Mouse (Mus musculus): ENCODE results near the gene Trhde.

Gene Trhde

GRCm38 (mm10) chr10:114802161-114802651 lies at the start of gene Trhde:
TSS of gene Trhde (minus strand) at chr10:114802307.
- no peak for DNase-seq (ENCODE audit: low spot score)

DNA sequence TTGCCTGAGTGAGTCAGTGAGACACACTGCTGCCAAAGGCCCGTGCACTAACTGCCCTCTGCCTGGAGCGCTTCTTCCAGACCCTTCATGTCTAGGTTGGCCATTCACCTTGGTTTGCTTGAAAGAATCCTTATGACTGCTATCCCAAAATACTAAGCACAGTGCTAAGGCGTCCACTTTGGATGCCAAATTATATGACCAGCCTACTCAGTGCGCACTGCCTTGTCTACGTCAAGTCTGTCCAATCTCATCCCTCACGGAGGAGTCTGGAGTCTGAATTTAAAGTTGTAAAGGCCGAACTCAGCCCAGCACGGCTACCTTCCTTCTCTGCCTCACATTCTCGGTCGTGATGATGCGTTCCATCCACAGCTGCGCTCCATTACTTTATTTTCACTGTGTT lies 39.9 kb upstream of the Trhde start:
- no peak for DNase-seq (ENCODE audit: low spot score)

DNA sequence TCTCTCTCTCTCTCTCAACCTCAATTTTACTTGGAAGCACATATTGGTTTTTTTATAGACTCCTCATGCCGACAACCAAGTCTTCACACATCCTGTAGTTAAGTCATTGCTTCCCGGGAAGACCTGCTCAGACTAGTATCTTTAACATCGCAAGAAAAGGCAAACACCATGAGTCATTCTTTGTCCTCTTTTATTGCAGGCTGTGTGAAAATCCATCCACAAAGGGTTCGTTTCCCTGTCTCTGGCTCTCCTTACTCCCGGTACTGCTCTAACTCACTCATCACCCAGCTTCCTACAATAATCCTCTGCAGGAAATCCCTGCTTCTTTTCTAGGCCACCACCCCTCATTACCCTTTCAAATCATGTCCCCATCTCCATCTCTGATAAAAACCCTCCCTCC lies 39.3 kb upstream of the Trhde start:
- no peak for DNase-seq (ENCODE audit: low spot score)

DNA sequence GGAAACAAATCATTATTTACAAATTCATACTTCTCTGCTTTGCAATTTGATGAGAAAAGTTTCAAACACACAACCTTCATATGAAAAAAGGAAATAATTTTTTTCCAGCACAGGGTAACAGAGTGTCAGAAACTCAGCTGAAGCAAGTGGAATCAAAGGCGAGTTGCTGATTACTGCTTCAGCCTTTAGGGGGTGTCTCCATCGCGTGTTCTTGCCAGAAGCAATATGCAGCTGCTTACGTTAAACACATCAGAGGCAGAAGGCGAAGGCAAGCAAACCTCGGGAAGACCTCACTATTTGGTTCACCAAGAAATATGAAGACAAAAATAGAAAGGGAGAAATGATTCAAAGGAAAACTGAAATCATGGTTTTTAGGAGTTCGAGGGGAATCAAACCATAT lies 29.2 kb upstream of the Trhde start:
- no peak for DNase-seq (ENCODE audit: low spot score)

GRCm38 (mm10) chr10:114808799-114809198 lies 6.7 kb upstream of the Trhde start:
- DNase-seq (ENCODE audit: low spot score): no peak

- no peak for DNase-seq (ENCODE audit: low spot score)
Measured at GRCm38 (mm10) chr10:114805884-114806283, 3.8 kb upstream of the Trhde start.

DNA sequence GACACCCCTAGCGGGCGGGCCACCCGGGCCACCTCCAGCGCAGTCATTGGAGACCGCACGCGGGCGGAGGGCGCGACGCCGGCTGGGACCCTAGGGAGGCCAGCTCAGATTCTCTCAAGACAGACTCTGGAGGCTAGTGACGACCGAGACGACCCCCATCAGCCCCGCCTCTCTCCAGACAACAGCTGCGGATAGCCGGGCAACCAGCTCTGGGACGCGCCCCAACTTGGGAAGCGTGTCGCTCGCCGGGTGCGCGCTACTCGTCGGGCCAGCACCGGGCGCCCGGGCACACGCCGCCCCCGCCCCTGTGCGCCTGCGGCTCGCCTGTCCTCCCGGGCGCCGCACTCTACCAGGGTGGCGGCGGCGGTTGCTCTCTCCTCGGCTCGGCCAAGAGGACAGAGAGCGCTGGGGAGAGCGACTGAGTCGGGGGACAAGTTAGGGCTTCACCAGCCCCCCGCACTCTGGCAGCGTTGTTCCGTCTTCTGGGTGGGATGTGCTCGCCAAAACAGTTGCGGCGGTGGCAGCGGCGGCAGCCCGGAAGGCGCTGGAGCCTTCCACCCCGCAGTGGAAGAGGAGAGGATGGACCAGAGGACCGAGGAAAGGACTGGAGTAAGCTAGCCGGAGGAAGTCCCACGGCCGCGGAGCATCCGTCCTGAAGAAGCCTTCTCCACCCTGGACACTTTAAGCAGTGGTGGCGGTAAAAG lies 498 bp downstream of the Trhde start:
- DNase-seq (ENCODE audit: low spot score): no peak

DNA sequence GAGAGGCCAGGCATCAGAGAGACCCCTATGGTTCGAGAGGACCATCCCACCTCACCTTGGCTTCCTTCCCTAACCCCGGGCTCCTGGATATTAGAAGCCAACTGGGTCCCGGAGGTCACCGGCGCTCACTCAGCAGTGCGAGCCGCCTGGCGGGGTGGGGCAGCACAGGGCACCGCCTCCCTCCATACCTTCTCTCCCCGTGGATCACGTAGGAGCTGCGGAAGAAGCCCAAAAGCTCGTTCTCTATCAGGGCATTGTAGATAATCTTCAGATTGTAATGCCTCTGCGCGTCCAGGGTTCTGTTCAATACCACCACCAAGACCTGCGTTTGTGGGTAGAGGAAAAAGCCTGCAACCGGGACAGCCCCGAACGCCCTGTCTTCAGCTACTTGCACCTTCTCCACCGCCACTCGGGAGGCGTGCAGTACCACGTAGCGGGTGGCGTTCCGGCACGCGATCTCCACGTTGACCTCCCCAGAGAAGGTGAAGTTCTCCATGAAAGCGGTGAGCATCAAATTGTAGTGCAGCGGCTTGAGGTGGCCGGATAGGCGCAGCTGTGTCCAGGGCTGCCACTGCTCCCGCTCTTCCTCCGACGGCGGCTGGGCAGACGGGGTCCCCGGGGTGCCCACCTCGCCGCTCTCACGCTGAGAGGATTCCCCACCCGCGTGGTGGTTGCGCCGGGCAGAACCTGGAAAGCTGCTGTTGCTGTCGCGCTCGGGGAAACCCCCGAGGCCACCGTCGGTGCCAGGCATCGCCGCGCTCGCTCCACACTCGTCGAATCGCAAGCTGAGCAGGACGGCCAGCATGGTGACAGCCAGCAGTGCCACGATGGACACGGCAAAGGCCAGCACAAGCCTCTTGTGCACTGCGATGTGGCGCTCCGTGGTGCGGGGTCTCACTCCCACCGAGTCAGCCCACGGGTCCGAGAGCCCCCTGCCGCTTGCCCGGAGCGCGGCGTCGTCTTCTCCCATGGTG lies 1.5 kb downstream of the Trhde start:
- DNase-seq (ENCODE audit: low spot score): no peak

- no peak for DNase-seq (ENCODE audit: low spot score)
Measured at GRCm38 (mm10) chr10:114799481-114799880, 2.6 kb downstream of the Trhde start.

DNA sequence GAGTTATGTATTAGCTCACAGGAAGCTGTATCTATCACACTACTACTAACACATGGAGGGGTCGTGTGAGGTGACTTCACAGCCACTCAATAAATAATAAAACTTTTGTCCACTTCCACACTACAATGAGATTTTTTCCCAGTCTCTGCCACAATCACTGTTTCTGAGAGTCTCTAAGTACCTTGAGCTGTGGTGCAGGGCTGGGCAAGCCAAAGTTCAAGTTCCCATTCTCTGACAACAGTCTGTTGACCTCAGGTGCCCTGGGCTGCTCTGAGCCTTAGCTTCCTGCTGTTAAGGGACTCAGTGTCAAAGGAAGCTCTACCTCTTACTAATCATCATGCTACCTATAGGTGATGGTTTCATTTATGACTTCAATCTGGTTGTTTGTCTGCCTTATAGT lies 3.3 kb downstream of the Trhde start:
- DNase-seq (ENCODE audit: low spot score): no peak

DNA sequence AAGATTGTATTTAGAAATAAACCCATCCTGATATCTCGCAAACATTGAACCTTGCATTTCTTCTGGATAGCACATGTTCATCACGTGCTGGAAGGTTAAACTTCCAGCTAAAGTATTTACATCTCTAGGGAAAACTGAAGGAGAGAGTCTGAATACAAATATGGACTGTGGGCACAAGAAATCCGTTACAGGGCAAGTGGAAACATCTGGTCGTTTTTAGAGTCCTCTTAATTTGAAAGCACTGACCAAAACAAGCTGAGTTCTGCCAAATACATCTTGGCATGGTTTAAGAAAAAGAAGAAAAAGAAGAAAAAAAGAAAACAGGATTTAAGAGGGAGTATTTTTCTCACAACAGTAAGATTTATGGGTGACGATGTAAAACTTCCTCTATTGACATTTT lies 3.9 kb downstream of the Trhde start:
- DNase-seq (ENCODE audit: low spot score): no peak

DNA sequence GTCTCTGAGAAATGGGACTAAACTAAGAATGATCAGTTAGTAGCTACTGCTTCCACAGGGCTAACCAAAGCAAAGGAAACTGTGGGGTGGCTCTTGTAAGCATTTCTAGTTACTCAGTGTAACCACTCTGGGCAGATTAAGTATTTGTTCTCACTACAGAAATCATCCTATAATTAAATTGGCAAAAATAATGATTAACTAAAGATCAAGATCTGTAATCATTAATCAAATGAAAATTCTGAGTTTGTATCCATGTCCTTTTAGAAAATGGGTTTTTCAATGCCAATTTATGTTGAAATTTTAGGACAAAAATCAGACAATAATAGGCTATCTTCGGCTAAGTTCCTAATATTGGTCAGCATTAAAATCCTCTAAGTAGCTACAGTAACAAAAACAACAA lies 4.4 kb downstream of the Trhde start:
- no peak for DNase-seq (ENCODE audit: low spot score)

- no peak for DNase-seq (ENCODE audit: low spot score)
Measured at GRCm38 (mm10) chr10:114796872-114797271, 5.2 kb downstream of the Trhde start.

- DNase-seq (ENCODE audit: low spot score): no peak
Measured at GRCm38 (mm10) chr10:114794214-114794613, 7.9 kb downstream of the Trhde start.

- DNase-seq (ENCODE audit: low spot score): no peak
Measured at GRCm38 (mm10) chr10:114765914-114766313, 36.2 kb downstream of the Trhde start.

DNA sequence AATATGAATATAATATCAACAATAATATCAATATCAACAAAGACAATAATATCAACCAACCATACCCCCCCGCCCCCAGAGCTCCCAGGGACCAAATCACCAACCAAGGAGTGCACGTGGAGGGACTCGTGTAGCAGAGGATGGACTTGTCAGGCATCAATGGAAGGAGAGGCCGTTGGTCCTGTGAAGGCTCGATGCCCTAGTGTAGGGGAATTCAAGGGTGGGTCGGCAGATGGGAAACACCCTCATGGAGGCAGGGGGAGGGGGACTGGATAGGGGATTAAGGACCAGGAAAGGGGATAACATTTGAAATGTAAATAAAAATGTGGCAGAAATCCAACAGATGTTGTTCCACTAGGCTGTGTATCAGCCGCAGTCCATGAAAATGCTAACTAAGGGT lies 40.0 kb downstream of the Trhde start:
- no peak for DNase-seq (ENCODE audit: low spot score)

GRCm38 (mm10) chr10:114759240-114759639 lies 42.9 kb downstream of the Trhde start:
- no peak for DNase-seq (ENCODE audit: low spot score)

- DNase-seq (ENCODE audit: low spot score): peak; percentile 16
Measured at GRCm38 (mm10) chr10:114758614-114759013, 43.5 kb downstream of the Trhde start.

DNA sequence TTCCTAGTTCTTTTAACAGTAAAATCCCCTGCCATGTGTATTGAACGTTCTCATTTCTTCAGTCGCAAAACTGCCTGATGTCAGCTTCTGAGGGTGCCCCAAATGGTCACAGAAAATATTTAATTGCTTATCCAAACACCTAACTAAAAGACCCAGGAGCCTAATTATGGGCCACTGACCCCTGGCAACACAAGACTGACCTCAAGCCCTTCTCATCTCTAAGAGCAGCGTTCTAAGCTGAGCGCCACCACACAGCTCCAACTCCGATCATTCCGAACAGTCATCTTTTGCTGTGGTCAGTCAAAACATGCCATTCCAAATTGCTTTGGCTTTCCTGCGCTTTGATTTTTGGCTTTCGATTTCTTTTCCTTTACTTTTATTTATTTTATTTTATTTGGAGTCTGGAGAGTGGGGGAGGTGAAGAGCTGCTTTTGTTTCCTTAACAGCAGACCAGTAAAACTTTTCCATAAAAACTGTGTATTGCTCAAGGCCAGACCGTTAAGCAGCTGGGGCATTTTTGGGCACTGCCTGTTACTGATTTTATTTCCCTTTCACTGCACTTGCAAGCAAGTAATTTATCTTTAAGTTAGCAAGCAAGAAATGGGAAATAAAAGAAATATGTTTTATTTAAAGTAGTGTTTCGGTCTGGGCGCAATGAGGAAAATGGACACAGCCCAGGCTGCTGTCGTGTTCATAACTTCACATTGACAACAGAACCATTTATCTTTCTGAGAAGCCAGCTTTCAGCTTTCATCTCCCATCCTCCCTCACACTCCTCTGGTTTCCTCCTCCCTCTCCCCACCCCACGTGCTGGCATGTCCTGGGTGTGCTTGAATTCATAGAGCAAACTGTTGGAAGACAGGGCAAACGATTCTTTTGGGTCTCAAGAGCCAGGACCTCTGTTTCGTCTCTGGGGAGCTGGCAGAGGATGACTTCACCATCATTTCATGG lies 59.1 kb downstream of the Trhde start:
- no peak for DNase-seq (ENCODE audit: low spot score)

GRCm38 (mm10) chr10:114739916-114740315 lies 62.2 kb downstream of the Trhde start:
- no peak for DNase-seq (ENCODE audit: low spot score)

- DNase-seq (ENCODE audit: low spot score): no peak
Measured at GRCm38 (mm10) chr10:114737581-114737980, 64.5 kb downstream of the Trhde start.

- DNase-seq (ENCODE audit: low spot score): no peak
Measured at GRCm38 (mm10) chr10:114736377-114736776, 65.7 kb downstream of the Trhde start.

All from layer of hippocampus, adult 9-10 months (tissue).